Mouse (Mus musculus): ENCODE results near the gene Fbxo47. TPM values are rescaled to one million over a fixed set of nuclear protein-coding genes. Genes with fewer than 3 reads are reported as not detected.
A peak's percentile ranks its signal among the peaks of the same experiment; 100 is the strongest.
"Not testable (repeated sequence)": the region's sequence is repeated elsewhere in the genome, so short reads cannot be mapped to it uniquely, and the experiment has no call there.

The Fbxo47 gene
- total RNA-seq, 1 experiment from 2014 or later: 1.2 TPM

GRCm38 (mm10) chr11:97880362-97880761, 3.6 kb downstream of the Fbxo47 start:
- DNase-seq: no peak

GRCm38 (mm10) chr11:97877341-97877740, 6.6 kb downstream of the Fbxo47 start:
- no peak for DNase-seq

- DNase-seq: no peak
These were observed 9.6 kb downstream of the Fbxo47 start for GRCm38 (mm10) chr11:97874396-97874795.

- DNase-seq: not testable (repeated sequence)
These were observed 11.6 kb downstream of the Fbxo47 start for GRCm38 (mm10) chr11:97872378-97872777.

- no peak for DNase-seq
These were observed 16.4 kb downstream of the Fbxo47 start for GRCm38 (mm10) chr11:97867591-97867990.

- DNase-seq: no peak
These were observed 17.7 kb downstream of the Fbxo47 start for GRCm38 (mm10) chr11:97866091-97866888.

- DNase-seq: no peak
These were observed 18.5 kb downstream of the Fbxo47 start for GRCm38 (mm10) chr11:97865421-97865820.

- no peak for DNase-seq
These were observed 21.8 kb downstream of the Fbxo47 start for GRCm38 (mm10) chr11:97862148-97862547.

GRCm38 (mm10) chr11:97855473-97855872, 28.5 kb downstream of the Fbxo47 start:
- no peak for DNase-seq

GRCm38 (mm10) chr11:97851601-97852000, 32.4 kb downstream of the Fbxo47 start:
- no peak for DNase-seq

GRCm38 (mm10) chr11:97850367-97850766, 33.6 kb downstream of the Fbxo47 start:
- peak; percentile 40 for DNase-seq

- no peak for DNase-seq
These were observed 42.0 kb downstream of the Fbxo47 start for GRCm38 (mm10) chr11:97842001-97842400.

- DNase-seq: peak; percentile 81
These were observed 42.8 kb downstream of the Fbxo47 start for GRCm38 (mm10) chr11:97840991-97841661.

GRCm38 (mm10) chr11:97840539-97840954, 43.4 kb downstream of the Fbxo47 start, which contains the start of gene B230217C12Rik:
TSS of gene B230217C12Rik (plus strand) at chr11:97840780.
- DNase-seq: no peak

- no peak for DNase-seq
These were observed 43.8 kb downstream of the Fbxo47 start for GRCm38 (mm10) chr11:97840135-97840490.

- DNase-seq: peak; percentile 40
These were observed 44.4 kb downstream of the Fbxo47 start for GRCm38 (mm10) chr11:97839441-97840134.

GRCm38 (mm10) chr11:97838779-97839440, 45.0 kb downstream of the Fbxo47 start:
- peak; percentile 41 for DNase-seq

GRCm38 (mm10) chr11:97837641-97838149, 46.3 kb downstream of the Fbxo47 start:
- no peak for DNase-seq

GRCm38 (mm10) chr11:97837051-97837450, 46.9 kb downstream of the Fbxo47 start:
- peak; percentile 64 for DNase-seq

- DNase-seq: no peak
These were observed 47.4 kb downstream of the Fbxo47 start for GRCm38 (mm10) chr11:97836541-97836940.

GRCm38 (mm10) chr11:97833352-97833751, 50.6 kb downstream of the Fbxo47 start:
- no peak for DNase-seq

GRCm38 (mm10) chr11:97832001-97832400, 52.0 kb downstream of the Fbxo47 start:
- DNase-seq: peak; percentile 35
